Mouse (Mus musculus) c-Kit-negative CD71-positive TER-119-positive erythroid progenitor cells, embryonic 14.5 days (primary cell): ENCODE measurements at regions not wholly inside any gene's neighbourhood (a gene's known extent, or its start where the extent isn't known, plus 50 kb on each side); places are given as distances from the start of the nearest gene placed in this dataset.

ENCODE experiments used
- DNase-seq: peaks from one replicate; pipeline ENCODE4 v3.0.0-alpha.2; 2013; ENCODE audit warnings: low read depth, low spot score

DNA sequence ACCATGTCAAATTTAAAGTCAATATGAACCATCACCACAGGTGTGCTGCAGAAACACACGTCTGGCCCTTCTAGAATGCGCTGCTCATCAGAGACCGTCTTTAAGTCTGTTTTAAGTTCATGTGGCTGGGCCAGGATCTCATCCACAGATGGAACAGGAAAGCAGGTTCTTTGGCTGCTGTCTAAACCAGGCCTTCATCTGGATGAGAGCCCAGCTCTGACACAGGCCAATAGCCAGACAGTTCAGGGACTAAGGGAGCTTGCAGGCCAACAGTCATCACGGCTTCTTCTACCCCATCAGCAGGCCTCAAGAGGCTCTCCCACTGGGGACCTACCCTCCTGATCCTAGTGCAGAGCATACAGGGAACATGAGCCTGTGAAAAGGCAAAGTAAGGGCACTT, 185.4 kb upstream of the Eci2 start:
- DNase-seq = no peak

DNA sequence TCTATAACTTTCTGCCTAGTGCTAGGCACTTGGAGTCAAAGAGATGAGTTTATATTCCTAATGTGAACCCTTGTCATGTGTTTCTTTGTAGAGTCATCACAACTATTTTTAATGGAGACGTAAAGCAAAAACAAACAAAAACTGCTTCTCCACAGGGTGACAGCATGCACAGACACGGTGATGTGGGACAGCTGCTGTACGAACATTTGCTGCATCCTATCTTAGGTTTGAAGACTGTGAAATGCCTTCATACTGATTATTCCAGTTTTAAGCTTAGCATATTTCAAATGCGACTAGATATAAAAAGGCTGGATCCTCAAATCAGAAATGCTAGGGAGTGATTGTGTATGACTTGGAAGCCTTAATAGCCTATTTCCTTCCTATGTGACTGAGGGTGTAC, 187.3 kb upstream of the Eci2 start:
- no peak for DNase-seq

DNA sequence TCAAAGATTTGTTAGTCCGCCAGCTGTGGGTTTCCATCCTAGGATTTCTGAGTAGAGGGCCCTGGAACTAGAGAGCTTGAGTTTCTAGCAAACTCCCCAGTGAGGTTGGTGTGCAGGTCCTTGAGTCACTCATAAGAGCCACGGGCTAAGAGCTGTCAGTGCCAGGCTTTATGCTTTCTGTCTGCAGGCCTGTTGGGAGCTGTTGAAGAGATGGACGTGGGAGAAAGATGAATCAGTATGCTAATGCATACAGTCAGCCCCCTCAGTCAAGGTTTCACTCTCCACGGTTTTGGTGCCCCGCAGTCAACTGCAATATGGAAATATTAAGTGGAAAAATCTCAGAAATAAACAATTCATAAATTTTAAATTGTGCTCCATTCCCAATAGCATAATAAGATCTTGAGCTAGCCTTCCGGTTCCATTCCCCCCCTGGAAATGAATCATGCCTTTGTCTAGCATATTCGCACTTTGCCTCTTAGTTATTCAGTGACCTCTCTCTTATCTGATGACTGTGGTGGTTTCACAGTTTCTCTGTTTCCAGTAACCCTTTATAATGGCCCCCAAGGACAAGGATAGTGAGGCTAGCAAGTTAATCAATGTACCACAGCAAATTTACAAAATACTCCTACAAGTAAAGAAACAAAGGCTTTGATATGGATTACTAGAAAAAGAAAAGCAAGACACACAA, 199.4 kb upstream of the Eci2 start:
- DNase-seq = no peak

DNA sequence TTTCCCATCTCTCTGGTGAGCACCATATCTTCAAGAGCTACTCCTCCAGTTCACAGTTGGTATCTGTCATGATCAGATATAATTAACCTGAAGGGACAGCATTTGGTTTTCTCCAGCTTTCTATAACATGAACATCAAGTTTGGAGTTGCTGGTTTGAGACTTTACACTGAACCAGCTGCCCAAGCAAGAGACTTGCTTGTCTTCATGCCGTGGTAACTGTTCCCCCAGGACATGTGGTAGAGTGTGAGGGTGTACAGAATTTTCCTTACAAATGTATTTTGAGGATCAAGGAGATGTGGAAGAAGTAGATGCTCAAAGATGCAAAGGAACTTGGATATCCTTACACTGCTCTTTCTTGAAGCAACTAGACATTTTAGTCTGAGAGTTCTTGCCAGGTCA, 200.0 kb upstream of the Eci2 start:
- DNase-seq = no peak

DNA sequence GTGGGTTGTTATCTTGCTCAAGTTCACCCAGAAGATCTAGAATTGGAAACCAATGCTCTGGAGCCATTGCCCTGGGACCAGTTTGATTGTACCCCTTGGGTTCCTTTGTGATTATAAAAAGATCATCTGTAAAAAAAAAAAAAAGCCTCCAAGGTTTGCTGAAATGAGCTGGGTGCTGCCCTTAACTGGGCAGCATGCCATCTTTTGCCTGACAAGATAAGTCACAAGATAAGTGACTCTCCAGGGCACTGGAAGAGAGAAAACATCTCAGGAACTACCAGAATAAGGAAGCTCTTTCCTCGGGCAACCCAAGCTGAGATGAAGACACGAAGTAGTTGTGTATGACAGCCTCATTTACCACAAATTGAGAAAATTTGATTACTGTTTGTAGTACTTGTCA, 202.7 kb upstream of the Eci2 start:
- DNase-seq = no peak

DNA sequence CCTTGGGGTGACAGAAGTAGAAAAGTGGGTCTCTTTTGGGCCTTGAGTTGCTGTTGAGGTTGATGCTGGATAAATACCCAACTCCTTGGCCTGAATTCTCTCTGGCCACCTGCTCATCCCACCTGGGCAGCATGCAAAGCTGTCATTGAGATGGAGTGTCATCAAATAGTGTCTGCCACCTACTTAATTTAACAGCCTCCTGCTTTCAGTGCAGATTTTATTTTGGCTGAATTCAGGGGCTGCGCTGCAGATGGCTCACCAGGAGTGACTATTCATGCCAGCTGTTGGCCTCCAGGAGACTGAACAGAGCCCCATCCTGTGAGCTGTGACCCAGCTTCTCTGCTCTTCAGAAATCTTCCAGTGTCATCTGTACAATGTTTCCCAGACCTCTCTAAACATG, 206.7 kb upstream of the Eci2 start:
- no peak for DNase-seq

DNA sequence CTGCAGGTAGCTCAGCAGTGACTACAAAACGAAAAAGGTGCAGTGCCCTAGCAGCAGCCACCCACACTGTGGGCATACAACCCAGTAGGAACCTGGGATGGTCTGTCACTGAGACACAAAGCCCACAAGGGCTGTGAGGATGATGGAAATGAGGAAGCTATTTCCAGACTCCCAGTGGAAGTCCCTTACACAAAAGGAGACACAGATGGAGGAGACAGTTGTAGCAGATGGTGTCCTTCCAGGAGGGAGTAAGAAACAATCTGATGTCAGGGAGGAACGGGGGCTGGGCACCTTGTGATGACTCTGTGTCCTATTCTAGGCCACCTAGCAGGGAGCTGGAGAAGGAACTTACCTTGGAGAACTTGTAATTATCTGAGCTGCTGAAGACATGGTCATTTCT, 214.5 kb upstream of the Eci2 start:
- DNase-seq = no peak

DNA sequence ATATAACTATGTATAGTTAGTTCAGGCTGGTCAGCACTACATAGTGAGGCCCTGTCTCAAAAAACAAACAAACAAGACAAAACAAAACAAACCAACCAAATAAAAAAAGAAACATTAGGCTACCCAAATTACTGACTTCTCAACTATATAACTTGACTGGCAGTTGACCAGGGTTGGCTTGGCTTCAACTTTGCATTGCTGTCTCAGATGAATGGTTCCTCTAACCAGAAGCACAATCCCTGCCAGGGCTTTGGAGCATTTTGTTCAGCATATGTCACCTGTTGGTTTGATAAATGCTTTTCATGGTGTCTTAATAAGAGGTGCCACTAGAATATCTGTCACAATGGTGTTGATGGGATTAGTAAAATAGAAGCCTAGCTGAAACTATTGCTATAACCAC, 217.1 kb upstream of the Eci2 start:
- DNase-seq = no peak

DNA sequence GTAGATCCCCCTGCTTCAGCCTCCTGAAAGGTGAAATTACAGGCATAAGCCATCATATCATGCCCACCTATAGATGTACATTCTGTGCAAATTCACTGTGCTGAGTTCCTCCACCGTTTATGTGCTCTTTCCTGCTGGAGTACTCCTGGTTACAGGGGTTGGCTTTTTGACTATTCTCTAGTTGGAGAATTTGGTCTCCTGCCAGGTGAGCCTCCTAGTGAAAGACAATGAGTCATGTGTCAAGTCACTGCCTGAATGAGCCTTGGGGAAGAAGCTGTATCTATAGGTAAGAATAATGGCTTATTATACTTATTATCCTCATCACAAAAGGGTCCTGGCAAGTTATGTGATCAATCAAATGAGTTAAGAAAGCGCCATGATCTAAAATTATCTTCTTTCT, 230.5 kb upstream of the Eci2 start:
- DNase-seq = no peak

DNA sequence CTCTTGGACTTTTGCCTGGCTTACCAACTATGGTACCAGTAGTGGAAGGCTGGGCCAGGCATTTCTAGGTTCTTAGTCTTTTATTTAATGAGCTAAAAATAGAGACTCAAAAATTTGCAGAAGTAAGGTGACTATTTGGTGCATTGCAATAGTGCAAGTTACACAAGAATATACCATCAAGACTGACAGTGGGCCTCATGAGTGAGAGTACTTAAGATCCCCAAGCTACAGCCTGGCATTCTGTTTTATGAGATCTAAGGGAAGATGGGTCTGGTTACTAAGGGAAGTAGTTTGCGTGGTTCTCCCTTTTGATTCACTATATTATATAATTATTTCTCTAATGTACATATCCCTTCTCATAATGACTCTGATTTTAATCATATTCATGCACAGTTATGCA, 231.8 kb upstream of the Eci2 start:
- no peak for DNase-seq

DNA sequence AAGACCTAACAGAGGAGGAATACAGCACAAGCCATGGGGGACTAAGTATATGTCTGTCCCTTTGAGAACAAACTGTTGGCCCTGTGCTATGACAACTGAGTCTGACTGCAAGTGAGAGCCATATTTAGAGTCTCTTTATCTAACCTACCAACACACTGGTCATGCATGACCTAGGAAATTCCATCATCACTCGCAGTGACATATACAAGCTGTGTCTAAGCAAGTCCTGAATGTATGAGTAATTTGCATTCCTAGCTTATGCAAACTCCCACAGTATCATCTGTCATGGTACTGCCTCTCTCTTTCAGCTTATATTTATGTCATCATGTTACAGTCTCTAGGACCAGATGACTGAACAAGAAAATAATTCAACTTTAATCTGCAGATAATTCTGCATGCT, 257.1 kb upstream of the Eci2 start:
- DNase-seq = no peak

DNA sequence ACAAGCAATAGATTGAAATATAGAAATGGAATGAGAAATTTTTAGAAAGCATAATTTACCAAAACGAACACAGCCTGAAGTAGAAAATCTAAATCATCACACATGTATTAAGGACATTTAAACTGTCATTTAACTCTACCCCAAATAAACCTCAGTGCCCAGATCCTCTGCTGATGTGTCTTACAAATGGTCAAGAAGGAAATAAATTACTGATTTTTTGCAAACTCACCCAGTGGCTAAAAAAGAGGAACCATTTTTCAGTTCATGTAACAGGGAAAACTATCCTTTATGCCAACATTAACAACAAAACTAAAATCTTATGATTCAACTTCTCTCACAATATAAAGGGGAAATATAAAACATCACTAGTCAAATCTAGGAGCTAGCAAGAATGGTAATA, 275.2 kb upstream of the Eci2 start:
- no peak for DNase-seq

DNA sequence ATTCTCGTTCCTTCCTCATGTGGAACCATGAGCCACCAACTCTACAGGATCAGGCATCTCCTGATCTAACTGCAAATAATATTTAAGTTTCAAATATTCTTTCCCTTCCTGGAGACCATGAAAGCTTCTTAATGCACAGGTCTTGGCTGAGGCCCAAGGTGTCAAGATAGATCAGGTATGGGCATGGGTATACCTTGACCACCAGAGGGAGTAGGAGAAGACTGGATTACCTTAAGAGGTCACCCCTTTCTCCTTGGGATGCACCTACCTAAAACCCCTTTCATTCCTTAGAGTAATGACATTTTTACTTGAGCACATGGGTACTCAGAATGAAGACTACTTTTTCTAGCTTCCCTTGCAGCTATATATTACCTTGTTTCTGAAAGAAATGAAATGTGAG, 289.9 kb upstream of the Eci2 start:
- DNase-seq = no peak

DNA sequence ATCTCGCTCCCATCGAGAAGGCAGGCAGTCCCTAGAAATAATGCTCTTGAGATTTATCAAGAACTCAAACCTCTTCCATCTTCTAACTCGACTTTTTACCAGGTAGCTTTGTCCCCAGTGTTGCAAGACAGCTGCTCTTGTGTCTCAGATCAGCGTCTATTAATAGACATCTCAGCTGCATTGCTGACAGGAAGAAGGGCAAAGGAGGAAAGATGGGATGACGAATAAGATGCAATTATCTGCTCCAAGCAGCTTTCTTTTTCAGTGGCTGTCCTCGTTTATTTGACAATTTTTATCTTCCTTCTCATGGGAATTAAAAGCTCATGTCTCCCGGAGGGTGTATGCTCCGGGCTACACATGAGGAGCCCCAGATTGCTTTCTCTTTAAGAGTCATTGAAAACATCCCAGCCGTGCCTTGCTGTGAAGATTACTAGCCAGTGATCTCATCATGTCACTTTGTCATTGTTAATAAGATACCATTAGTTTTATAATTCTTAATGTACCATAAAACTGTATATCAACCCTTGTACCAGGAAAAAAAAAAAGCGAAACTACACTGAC, 299.9 kb upstream of the Eci2 start:
- no peak for DNase-seq

DNA sequence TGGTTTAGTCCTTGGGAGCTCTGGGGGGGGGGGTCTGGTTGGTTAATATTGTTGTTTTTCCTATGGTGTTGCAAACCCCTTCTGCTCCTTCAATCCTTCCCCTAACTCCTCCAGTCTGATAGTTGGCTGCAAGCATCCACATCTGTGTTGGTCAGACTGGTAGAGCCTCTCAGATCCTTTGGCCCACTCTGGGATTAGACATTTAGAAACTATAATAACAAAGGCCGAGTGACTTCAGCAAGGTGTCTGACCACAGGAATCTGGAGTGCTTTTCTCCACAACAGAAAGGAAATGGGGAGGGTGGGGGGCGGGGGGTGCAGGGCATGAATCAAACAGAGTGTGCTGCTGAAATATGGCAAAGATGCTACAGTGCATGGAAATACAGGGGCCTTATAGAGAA, 301.4 kb upstream of the Eci2 start:
- DNase-seq = no peak

DNA sequence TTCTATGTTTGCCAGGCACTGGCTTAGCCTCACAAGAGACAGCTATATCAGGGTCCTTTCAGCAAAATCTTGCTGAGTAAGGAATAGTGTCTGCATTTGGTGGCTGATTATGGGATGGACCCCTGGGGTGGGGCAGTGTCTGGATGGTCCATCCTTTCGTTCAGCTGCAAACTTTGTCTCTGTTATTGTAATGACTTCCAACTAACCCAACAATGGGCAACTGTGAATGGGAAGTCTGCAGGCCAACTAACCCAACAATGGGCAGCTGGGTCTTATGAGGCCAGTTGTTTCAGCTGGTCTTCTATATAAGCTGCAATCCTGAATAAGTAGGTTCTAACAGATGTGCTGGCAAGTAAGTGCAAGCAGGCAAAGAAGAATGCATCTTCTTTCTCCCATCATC, 304.0 kb upstream of the Eci2 start:
- no peak for DNase-seq

DNA sequence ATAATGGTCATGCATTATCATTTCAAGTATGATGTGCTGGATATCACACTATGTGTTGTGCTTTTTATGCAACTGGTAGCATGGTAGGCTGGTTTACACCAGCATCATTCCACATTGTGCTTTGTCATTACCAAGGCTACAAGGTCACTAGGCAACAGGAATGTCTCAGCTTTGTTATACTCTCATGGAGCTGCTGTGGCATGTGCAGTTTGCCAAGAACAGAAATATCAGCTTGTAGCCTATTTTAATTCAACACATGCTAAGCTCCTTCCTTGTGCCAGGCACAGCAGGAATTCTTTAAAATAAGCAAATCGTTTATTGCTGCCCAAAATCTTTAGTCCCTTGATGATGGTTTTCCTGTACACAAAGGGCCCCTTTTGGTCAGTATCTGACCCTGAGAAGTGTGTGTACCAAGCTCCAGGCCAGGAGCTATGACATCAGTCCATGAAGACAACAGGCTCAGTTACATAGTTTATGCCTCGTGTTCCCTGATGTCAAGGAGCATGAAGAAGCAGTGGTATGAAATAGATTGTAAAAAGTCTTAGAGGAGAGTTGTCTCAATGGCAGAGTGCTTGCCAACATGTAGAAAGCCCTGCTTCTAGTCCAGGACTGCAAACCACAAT, 314.0 kb upstream of the Cdyl start:
- DNase-seq = no peak

DNA sequence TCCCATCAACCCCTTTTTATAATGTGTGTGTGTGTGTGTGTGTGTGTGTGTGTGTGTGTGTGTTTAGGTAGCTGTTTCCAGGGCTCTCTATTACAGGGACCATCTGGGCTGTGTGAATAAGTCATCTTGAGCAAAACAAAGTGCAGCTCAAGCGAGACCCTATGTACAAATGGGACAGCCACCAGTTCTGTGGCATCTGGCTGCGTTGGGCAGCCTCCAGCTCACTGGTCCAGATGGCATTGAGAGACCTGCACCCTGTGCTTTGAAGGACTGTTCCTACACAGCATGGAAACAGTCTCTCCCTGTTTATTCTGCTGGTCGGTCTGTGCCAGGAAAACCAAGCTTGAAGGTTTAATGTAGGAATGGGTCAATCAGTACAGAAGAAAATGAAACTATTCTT, 311.4 kb upstream of the Cdyl start:
- DNase-seq = no peak

DNA sequence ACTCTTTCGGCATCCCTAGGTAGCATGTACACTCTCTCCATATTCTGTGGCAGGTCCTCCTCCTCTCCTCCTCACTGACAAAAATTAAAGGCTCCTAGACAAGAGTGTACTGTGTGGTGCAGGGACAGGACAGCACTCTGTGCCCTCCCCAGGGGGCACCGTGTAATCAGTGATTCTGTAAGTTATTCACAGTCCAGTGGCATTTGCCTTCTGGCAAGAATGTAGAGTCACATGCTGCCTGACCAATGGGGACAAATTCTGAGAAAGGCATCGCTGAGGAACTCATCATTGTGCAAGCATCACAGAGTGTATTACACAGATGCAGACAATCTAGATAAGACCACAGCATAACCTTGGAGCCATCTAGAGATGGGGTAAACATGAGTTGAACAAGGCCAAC, 300.3 kb upstream of the Cdyl start:
- no peak for DNase-seq

DNA sequence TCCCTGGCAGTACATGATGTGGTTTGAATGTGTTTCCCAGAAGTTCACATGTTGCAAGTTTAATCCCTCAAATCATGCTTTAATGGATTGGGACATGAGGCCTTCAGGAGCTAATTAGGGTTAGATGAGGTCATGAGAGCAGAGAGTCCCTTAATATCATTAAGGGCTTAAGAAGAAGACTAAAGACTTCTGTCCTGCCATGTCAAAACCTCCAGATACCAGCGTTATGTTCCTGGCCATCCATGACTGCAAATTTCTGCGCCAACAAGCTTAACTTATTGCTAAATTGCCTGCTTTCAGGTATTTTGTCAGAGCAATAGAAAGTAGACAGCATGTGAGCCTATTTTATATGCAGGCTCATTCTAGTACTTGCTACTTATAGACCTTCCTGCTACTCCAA, 282.1 kb upstream of the Cdyl start:
- DNase-seq = no peak

DNA sequence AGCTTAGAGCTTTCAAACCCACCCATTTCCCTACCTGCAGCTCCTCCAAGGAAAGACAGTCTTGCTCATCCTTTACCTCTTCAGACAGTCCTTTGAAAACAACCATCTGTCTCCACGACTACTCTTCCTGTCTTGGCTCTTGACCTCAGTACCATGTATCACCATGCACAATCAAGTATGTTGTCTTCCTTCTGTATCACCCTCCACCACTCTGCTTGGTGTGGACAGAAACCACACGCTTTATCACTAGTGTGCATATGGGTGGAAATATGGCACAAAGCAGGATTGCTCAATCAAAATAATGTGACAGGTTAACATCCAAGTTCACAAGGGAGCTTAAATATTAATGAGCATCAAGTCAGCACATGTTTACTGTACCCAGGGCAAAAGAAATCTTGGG, 280.1 kb upstream of the Cdyl start:
- no peak for DNase-seq

DNA sequence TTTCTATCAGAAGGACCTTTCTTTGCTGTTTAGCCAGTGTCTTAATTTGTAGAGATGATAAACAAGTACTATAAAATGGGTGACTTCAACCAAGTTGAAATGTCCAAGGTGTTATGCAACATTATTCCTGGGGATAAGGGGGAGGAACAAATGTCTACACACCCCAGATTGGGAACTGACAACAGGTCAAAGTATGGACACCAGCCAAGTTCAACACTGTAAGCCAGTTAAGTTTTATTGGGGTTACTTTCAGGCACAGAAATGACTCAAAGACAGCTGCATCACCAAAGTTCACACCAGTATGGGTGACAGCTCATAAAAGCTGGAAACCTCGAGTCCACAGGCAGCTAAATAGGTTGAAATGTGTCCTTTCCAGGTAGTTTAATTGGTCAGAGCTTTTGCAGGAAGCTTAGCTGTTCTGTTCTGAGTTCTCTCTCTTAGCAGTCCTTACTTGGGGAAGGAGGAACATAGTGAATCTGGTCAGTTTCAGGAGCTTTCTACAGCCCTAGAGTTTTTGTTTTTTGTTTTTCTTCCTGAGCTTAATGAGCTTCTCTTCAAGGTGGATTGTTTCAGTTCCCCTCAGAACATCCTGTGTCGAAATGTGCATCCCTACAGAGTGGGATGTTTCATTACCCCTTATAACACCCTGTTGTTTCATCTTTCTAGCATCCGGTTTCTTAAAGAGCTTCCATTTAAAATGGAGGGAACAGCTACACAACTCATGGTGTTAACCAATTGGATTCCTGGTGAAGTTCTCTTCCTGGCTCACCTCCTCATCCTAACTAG, 279.2 kb upstream of the Cdyl start:
- no peak for DNase-seq

DNA sequence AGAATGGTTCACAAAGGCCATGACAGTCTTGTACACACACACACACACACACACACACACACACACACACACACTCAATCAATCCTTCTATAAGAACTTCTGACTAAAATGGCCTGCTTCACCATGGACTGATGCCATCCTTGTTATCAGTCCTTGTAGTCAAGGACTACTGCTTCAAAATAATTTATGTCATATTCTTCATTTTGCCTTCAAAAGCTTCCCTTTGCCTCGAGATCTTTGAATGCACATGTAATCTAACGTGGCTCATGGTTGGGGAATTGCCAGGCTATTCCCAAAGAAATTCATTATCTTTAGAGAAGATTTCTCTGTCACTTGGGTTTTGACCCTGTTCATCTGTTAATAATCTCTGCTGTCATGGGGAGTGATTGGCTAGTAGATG, 278.0 kb upstream of the Cdyl start:
- no peak for DNase-seq
